Mouse (Mus musculus) T-helper 2 cell (primary cell): ENCODE measurements at regions not wholly inside any gene's neighbourhood (a gene's known extent, or its start where the extent isn't known, plus 50 kb on each side); places are given as distances from the start of the nearest gene placed in this dataset.

Experiments used
- in situ Hi-C: fragments of 300-600 bp; cut with MboI, MseI; formaldehyde crosslinking; loops from one replicate; pipeline ENCODE4 v1.15.1; 2025; ENCODE audit warnings: high pct_unique_total_duplicates

DNA sequence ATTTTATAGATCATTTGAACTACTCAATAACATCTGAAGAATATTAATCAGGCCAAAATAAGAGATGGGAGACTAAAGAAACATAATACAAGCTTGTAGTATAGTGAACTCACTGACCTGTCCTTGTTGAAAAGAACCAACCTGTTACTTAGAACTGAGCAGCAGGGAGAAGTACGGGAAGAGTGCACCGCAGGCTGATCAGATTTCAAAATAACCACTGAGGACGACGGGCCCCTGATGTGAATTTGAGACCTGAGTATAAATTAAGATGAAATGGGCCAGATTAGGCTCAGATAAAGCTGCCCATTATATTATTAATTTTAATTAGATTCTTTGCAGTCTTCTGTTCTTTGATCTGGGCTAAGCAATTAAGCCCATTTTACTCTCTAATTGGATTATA, 391.2 kb upstream of the Tyrp1 start:
- in situ Hi-C loops: loop anchor here (25.0 kb wide), 1 partner anchor 1330 kb away; no protein-coding TSS in a partner anchor

DNA sequence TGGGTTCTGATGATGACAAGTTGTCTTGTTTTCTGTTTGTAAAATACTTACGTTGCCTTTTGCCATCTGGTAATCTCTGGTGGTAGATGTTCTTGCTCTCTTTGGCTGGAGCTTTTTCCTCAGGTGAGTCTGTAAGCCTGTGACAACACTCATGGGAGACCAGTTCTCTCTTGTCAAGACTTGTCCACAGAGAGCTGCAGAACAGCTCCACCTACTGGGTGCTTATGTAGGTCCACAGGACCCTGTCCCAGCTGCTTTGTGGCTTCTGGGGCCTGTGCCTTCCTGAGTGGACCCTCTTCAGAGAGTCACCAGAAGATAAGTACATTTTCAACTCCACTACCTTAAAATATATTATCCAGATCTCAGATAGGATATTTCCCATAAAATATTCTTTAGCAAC, 370.3 kb upstream of the Tyrp1 start:
- in situ Hi-C loops: no loop called here

- in situ Hi-C loops: no loop called here
Measured at GRCm38 (mm10) chr4:80475736-80476478, 358.0 kb upstream of the Tyrp1 start.

- in situ Hi-C loops: no loop called here
Measured at GRCm38 (mm10) chr4:80515087-80515486, 318.8 kb upstream of the Tyrp1 start.

GRCm38 (mm10) chr4:80517476-80518285, 316.2 kb upstream of the Tyrp1 start:
- in situ Hi-C loops: no loop called here

DNA sequence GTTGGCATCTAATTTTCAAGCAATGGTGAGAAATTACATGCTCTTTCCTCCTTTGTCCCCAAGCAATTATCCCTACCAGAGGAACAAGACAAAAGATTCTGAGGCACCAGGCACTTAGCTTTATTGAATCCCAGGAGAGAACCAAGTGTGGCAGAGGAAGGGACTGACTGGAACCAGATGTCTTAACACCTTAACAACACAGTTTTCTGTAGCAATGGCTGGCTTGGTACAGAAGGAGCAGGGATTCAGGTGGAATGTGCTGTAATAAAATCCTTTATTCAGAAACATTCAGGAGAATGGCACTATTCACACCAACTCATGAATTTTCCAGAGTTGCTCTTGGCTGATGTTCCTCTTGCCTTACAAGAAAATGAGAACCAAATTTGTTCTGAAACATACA, 315.3 kb upstream of the Tyrp1 start:
- in situ Hi-C loops: no loop called here

DNA sequence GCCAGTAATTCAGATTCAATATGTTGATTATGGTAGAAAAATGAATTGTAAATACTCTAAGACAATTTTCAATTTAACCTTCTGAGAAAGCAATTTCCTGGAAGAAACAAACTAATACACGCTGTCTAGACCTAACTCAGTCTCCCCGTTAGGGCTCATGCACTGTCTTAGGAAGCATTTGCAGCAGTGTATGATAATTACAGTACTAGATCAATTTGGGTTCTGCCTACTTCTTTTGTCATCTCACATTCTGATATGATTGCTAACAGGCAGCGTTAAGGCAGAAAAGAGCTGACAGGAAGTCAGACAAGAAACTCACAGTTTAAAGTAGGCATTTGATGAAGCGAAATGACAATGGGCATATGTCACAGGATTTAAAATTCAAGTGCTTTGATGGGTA, 294.1 kb upstream of the Tyrp1 start:
- in situ Hi-C loops: no loop called here

- in situ Hi-C loops: no loop called here
Measured at GRCm38 (mm10) chr4:80545086-80545485, 288.8 kb upstream of the Tyrp1 start.

DNA sequence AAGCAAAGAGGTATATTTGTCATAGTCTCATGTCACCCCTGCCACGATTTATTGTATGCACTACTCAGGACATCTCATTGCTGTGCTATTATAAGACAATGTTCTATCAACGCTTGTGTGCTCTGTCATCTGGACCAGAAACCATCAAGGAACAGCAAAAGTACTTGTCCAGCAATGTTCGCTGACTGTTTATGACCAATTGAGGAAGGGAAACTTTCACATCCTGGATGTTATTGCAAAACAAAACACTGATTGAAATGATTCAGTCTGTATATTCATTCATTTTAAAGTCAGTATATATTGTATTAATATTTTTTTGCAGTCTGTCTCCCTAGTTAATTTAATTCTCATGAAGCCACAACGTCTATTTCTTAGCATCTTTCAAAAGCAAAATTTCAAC, 244.5 kb upstream of the Tyrp1 start:
- in situ Hi-C loops: no loop called here

GRCm38 (mm10) chr4:80628271-80628670, 205.7 kb upstream of the Tyrp1 start:
- in situ Hi-C loops: no loop called here

GRCm38 (mm10) chr4:80629251-80629650, 204.7 kb upstream of the Tyrp1 start:
- in situ Hi-C loops: no loop called here

DNA sequence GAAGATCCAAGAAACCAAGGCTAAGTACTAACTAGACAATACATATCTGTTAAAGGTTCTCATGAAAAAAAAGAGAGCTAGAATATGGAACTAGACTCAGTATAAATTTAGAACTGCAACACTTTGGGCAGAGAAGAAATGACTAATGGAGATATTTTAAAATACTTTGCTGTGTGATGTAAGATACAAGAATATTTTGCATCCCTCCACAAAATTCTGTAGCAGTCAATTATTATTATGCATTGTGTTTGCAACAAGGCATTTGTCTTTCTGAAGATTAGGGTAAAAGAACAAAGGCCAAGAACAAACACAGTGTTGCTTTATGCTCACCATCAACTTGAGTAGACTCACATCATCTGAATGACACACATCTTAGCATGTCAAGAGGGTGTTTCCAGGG, 203.7 kb upstream of the Tyrp1 start:
- in situ Hi-C loops: no loop called here

- in situ Hi-C loops: no loop called here
Measured at GRCm38 (mm10) chr4:80631041-80631440, 202.9 kb upstream of the Tyrp1 start.

DNA sequence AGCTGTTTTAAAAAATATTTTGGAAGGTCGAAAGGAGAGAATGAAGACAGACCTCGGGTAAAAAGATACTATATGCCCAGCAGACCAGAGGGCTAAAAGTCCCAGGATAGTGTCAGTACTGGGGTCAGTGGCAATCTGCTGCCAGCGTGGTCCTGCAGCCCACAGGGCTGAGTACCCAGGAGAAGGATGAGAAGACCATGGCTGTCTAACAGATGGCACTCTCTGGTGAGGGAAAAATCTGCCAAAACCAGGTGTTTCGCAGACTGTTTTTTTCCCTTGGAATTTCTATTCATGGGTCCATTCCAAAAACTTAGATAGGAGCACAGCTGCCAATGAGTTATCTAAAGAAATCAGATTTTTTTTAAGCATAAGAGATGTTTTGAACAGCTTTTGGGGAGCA, 202.5 kb upstream of the Tyrp1 start:
- in situ Hi-C loops: no loop called here

DNA sequence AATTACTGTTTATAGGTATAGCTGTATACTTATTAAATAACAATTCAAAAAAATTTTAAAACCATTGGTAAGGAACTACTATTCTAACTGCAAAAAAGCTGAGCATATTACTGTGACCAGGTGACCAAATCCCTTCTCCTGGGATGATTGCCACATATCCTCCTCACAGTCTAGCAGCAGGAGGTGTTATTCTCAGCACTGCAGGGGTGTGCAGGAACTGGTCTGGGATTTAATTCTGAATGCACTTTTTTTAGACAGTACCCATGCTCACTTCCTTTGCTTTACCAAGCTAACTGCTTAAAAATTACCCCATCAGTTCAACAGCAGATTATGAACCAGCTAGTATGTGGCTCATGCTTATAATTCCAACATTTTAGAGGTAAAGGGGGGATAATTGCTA, 195.5 kb upstream of the Tyrp1 start:
- in situ Hi-C loops: no loop called here
